Mouse (Mus musculus) spleen, postnatal 10 days (tissue): Measurements from ENCODE around the gene Fgf5.

Source experiments
- DNase-seq, 2 experiments: peaks; one replicate each; pipeline ENCODE4 v3.0.0; 2021 to 2022; ENCODE audit warnings: low spot score in 2 of 2

Gene Fgf5

GRCm38 (mm10) chr5:98253838-98254821 lies at the start of gene Fgf5:
Gene Fgf5 (plus strand): TSS chr5:98254184.
- DNase-seq, result no peak

DNA sequence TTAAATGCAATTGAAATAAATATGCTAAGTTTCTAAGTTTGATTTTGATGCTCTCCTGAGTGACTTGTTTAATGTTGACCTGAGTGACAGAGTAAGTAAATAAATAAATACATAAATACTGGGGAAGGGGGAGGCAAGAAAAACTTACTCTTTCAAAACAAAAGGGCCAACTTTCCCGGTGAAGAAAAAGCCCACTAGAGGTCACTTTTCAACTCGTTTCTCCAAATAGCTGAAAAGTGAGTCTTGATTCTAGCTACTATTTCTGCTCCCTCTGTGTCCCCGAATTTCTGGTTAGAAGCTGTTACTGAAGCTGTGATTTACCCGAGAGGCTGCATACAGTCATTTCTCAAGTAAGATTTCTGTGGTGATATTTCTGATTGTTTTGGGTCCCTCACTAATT lies 41.5 kb upstream of the Fgf5 start:
- no peak for DNase-seq

DNA sequence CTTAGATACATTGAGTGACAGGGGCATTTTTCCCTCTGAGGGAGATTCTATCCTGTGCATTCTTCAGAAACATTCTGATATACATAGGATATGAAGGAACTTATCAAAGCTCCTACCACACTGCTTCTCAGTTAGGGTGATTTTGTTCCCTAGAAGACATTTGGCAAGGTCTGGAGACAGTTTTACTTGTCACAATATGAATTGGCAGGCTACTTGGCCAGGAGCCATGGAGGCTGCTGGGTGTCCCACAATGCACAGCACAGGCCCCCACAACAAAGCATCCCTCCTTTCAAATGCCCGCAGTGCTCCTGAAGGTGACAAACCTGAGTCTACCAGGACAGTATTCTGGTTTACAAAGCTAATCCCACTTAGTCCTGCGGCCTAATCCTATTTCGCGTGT lies 32.0 kb upstream of the Fgf5 start:
- no peak for DNase-seq

DNA sequence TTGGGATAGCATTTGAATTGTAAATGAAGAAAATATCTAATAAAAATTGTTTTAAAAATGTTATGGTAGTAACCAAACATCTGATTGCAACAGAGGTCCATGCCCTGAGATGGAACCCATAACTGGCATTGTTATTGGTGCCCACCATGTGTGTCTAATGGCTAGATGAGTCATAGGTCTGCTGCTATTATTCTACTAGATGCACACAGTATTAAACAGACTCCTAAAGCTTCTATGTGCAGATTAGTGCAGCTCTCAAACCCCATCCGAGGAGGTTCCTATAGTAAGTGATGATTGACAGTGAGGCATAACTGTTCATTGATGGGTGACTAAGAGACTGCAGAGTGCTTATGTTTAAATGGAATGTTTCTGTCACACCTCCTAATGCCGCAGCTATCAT lies 27.3 kb upstream of the Fgf5 start:
- no peak for DNase-seq

DNA sequence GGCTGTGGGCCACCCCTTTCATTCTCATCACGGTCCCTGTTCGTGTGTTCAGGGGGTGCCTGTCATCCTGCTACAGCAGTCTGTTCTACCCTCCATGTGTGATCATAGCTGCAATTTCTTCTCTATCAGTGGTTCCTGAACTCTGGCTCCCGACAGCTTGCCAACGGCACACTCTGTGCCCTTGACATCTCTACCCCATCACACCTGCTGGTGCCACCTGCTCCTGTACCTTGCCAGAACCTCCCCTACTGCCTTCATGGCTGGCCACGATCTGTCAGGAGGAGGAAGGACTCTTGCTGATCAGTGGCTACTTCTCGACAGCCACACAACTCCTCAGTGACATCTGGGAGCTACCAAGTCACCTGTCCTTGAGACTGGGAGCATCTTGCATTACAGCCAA lies 24.5 kb upstream of the Fgf5 start:
- no peak for DNase-seq

DNA sequence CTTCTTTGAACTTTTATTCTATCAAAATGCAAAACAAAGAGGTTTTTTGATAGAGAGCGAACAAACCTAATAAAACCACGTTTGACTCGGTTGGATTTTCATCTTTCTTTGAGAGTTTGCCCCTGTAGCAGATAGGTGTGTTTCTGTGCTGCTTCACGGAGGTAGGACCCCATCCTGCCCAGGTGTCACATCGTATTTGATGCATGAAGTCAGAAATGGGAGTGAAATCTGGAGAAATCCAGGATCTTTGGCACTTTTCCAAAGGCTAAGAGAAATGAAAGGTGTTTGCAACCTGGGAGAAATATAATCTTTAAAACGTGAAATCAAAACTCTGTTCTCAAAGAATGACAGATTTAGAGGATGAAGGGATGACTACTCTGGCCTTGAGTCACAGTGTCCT lies 15.5 kb upstream of the Fgf5 start:
- DNase-seq, result no peak

DNA sequence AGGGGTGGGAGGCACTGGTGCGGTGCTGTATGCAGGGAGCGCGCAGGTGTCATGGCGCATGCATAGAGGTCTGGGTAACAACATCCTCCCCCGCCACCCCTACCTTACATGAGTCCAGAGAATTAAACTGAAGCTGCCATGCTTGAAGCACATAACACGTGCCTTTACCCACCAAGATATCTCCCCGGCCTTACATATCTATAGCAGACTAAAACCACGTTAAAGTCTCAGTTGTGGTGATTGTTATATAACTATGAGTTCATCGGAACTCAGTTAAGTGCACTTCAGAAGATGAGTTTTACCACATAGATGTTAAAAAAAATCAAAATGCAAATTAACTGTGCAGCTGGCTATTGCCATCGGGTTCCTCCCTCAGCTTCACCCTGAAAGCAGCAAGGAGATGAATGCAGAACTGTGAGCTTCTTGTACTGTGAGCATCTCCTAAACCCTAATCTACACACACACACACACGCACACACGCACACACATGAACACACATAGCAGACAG lies 12.6 kb upstream of the Fgf5 start:
- DNase-seq, result no peak

- no peak for DNase-seq
These were observed 8.7 kb upstream of the Fgf5 start for GRCm38 (mm10) chr5:98245303-98245702.

- no peak for DNase-seq
These were observed 8.0 kb upstream of the Fgf5 start for GRCm38 (mm10) chr5:98245976-98246375.

DNA sequence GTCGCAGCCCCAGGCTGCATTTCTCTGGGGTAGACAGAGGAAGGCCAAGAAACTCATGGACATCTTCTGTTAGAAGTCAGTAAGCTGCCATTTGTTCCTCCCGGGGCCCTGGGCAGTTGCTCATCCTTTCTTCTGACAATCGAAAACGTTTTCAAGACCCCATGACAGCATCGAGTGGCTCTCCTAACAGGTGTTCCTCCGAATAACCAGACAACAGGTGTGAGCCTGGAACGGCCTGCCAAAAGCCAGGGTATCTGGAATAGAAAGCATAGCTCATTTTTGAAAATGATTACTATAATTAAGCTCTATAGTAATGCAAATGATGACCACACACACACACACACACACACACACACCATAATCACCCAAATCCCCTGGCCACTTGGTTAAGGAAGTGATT lies 7.2 kb upstream of the Fgf5 start:
- no peak for DNase-seq

DNA sequence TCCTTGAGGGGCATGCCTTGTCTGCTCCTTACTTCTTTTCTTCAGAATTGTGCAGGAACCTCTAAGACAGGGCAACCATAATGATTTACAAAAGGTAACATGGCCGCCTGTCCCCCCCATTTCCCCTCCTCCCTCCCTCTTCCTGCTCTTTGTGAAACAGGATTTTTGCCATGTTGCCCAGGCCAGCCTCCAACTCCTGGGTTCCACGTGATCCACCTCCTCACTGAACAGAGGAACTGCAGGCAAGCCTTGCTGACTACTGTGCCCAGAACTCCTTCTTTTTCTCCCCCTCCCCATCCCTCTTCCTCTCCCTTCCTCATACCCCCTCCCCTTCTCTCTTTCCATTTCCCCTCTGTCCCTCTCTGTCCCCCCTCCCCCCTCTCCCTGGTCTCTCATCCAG lies 6.5 kb upstream of the Fgf5 start:
- DNase-seq, result no peak

GRCm38 (mm10) chr5:98253147-98253546 lies 837 bp upstream of the Fgf5 start:
- no peak for DNase-seq

DNA sequence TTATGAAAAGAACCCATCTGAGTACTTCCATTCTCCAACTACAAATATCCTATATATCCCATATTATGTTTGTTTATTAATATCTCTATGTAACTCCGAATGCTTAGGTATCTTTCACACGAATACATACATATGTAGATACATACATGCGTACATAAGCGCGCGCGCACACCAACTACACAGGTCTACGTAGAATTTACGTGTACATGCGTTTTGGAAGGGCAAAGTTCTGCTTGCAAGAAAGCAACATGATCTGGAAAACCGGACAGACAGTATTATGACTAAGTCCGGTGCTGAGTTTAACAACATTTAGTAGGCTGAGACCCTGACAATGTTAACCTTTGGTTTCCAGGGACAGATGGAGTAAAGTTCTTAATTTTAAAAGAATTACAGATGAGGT lies 1.2 kb downstream of the Fgf5 start:
- DNase-seq, result no peak

GRCm38 (mm10) chr5:98255760-98256490 lies 1.9 kb downstream of the Fgf5 start:
- DNase-seq, result no peak

DNA sequence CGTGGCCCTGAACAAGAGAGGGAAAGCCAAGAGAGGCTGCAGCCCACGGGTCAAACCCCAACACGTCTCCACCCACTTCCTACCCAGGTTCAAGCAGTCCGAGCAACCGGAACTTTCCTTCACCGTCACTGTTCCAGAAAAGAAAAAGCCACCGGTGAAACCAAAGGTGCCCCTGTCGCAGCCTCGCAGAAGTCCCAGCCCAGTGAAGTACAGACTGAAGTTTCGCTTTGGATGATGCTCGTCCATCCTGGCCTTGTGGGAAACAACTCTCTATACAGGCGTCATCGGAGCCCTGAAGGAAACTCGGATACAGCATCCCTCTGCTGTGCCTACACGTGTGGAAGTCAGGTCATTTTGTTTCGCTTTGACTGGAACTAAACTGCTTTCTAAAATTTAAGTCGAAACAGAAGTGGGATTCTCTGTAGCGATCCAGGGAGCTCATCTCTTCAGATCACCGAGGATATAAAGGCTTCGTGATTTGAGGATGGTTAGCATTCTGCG lies 21.4 kb downstream of the Fgf5 start:
- DNase-seq, result no peak

DNA sequence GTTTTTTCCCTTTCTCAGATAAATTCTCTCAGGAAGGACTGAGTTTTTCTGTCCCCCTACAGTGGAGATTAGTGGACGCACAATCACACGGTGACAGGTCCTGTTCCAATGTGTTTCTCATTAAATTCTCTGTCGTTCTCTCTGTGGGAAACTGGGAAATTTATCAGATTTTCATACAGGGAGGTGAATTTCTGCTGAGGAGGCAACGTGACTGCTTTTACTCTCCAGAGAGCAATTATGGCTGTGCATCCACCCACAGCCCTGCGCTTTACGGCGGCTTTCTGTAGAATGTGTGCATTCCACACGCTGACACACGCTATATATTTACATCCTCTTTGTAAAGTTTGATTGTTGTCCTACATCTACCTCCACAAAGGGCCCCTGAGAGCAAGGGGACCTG lies 28.0 kb downstream of the Fgf5 start:
- DNase-seq, result no peak

DNA sequence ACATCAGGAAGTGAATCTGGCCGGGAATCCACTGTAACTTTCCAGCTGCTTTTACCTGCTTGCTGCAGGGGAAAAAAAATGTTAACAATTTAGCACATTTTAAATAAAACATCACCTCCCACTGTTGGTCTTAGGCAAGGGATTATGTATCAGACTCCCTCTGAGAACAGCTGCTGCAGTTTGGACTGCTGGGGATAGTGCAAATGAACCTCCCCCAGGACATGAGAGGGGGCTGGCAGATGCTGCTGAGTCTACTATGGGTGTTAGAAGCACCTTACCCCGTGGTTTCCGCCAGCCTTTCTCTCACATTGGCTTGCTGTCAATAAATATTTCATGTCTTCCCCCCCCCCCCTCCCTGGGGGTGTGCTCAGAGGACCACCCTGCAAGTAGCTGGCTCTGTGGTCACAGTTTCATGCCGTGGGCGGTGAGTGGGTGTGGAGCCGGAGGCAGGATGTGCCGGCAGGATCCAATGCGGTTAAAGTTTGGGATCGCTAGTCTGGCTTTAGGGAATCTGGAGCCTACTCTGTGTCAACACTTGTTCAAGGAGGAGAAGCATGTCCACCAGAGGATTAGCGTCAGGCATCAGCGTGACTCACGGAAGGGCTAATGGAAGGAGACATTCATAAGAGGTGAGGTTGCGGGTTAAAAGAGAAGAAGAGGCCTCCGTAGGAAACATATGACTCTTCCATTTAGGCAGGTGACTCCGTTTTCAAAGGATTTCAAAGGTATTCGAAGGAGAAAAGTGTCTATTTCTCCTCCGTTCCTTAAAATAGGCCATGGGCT lies 29.9 kb downstream of the Fgf5 start:
- no peak for DNase-seq

DNA sequence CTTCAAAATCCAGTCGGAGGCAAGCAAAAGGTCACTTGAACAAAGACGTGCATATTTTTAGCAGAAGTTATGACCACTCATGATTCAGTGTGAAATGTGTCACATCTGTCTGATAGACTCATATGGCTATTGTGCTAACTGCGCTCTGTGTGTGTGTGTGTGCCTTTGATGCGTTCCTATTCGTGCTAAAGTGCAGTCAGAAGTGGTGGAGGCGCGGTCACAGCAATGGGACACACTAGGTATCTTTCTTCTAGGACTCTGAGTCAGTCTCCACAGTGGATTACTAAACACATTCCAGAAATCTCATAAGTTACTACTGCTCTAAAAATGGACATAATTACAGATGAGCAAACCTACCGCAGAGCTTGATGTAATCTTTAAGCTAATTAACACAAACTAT lies 36.7 kb downstream of the Fgf5 start:
- no peak for DNase-seq

- no peak for DNase-seq
These were observed 38.5 kb downstream of the Fgf5 start for GRCm38 (mm10) chr5:98292388-98293048.

DNA sequence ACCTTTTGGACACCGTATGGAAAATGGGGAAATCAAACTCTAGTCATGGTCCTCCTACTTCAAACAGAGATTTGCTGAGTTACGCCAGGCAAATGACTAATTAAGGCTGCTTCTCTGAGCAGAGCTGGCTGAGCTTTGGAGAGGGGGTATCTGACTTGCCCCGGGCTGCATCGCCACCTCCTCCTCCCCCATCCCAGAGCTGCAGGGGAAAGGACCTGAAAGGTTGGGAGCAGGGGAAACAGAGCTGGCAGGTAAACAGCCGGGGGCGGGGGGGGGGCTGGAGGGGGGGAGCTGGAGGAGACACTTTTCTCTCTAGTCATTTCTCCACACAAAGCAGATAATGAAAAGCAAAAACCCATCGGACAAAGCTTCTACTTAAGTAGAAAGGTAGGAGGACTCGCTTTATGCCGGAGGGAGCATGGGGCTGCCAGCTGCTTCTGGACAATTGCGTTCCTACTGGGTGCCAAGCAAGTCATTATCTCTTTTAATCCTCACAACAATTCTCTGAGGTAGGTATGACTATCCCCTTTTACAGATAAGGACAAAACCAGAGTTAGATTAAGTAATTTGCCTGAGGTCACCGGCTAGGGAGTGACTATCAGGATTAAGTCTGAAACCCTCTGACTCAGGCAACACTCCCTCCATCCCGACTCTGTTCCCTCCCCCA lies 39.2 kb downstream of the Fgf5 start:
- DNase-seq, result no peak

- DNase-seq, result no peak
These were observed 46.1 kb downstream of the Fgf5 start for GRCm38 (mm10) chr5:98300079-98300478.
